Mouse (Mus musculus): ENCODE results near the gene Atp5d. TPM values are rescaled to one million over a fixed set of nuclear protein-coding genes. Genes with fewer than 3 reads are reported as not detected.

Atp5d gene
- polyA plus RNA-seq, 1 experiment from 2014 or later = 433 TPM

- H3K9ac ChIP-seq (replicated peaks; ENCODE audit: low read depth, low read length) = no peak overlapping the region
- 73% methylated on average over 11 of the region's 11 CpGs for WGBS
- no peaks in the 10 kb centered on the region for H3K9me3 ChIP-seq (ENCODE audit: control insufficient read depth, low read length)
These were observed 37.5 kb upstream of the Atp5d start for GRCm38 (mm10) chr10:80100982-80101381.

DNA sequence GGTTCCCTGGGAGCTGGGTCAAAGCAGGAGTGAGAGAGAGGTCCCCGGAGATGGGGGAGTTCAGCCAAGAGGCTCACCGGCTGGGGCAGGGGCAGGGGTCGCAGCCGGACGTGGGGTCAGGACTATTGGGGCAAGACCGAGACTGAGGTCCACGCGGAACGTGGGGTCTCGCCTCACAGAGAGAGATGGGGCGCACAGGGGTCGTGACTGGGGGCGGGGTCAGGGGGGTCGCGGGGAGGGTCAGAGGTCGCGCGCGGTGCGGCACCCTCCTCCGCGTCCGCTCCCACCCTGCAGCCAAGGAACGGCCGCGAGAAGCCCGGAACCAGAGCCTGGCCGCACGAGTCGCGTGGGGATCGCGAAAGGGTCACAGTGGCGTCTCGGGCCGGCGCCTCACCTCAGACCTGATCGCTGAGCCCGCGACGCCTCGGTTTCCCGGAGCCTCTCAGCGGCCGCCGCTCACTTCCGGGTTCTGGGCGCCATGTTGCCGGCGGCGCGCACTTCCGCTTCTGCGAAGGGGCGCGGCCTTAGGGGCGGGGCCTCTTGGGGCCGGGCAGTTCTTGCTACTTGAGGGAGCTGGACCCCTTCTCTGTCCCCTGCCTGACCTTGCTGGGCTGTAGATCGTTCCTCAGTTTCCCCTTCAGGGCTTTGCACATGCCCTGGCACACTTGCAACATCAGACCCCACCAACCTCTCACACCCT, 36.1 kb upstream of the Atp5d start:
- peak; percentile 93 for ATAC-seq
- Histone ChIP-seq H3K27me3 (replicated peaks; ENCODE audit: control insufficient read depth, insufficient read depth, low read length) (no peaks in the 10 kb centered on the region), H3K4me2 (ENCODE audit: low read length) (peak overlapping the region; percentile 93), H3K9ac (replicated peaks; ENCODE audit: low read depth, low read length) (peak overlapping the region; percentile 96), H3K36me3 (ENCODE audit: control insufficient read depth, insufficient read depth) (no peaks in the 10 kb centered on the region), H3K9me3 (ENCODE audit: control insufficient read depth, low read length) (no peaks in the 10 kb centered on the region), H3K4me3 (replicated peaks; ENCODE audit: low read length) (peak overlapping the region; percentile 95), H3K4me1 (replicated peaks; ENCODE audit: control insufficient read depth, insufficient read depth, low read length) (peaks cover 17% of the 10 kb centered on the region), H3K27ac (ENCODE audit: low read length) (peak overlapping the region; percentile 49)
- 0% methylated on average over 45 of the region's 59 CpGs for WGBS

More at GRCm38 (mm10) chr10:80100982-80101381, 37.5 kb upstream of the Atp5d start:
- Histone ChIP-seq H3K27me3 (replicated peaks; ENCODE audit: control insufficient read depth, insufficient read depth, low read length) (no peaks in the 10 kb centered on the region), H3K27ac (ENCODE audit: low read length) (no peak overlapping the region), H3K4me3 (replicated peaks; ENCODE audit: low read length) (no peak overlapping the region), H3K4me1 (replicated peaks; ENCODE audit: control insufficient read depth, insufficient read depth, low read length) (peaks cover 19% of the 10 kb centered on the region), H3K4me2 (ENCODE audit: low read length) (no peak overlapping the region), H3K36me3 (ENCODE audit: control insufficient read depth, insufficient read depth) (no peaks in the 10 kb centered on the region)
- ATAC-seq = no peak

- Histone ChIP-seq H3K27me3 (replicated peaks; ENCODE audit: control insufficient read depth, insufficient read depth, low read length) (no peaks in the 10 kb centered on the region), H3K9ac (replicated peaks; ENCODE audit: low read depth, low read length) (no peak overlapping the region), H3K4me2 (ENCODE audit: low read length) (no peak overlapping the region), H3K36me3 (ENCODE audit: control insufficient read depth, insufficient read depth) (no peaks in the 10 kb centered on the region), H3K4me1 (replicated peaks; ENCODE audit: control insufficient read depth, insufficient read depth, low read length) (peaks cover 13% of the 10 kb centered on the region), H3K27ac (ENCODE audit: low read length) (peak overlapping the region; percentile 49), H3K4me3 (replicated peaks; ENCODE audit: low read length) (no peak overlapping the region), H3K9me3 (ENCODE audit: control insufficient read depth, low read length) (no peaks in the 10 kb centered on the region)
- ATAC-seq = 0 out of 2 replicates have a peak, but pooled peaks have one; percentile 4
- 82% methylated on average over 2 of the region's 2 CpGs for WGBS
These were observed 35.4 kb upstream of the Atp5d start for GRCm38 (mm10) chr10:80103032-80103431.

GRCm38 (mm10) chr10:80104181-80104580, 34.3 kb upstream of the Atp5d start:
- peaks cover 13% of the 10 kb centered on the region for H3K4me1 ChIP-seq (replicated peaks; ENCODE audit: control insufficient read depth, insufficient read depth, low read length)
- WGBS = 82% methylated on average over 3 of the region's 3 CpGs
- H3K4me3 ChIP-seq (replicated peaks; ENCODE audit: low read length) = no peak overlapping the region
- no peak overlapping the region for H3K9ac ChIP-seq (replicated peaks; ENCODE audit: low read depth, low read length)
- no peaks in the 10 kb centered on the region for H3K9me3 ChIP-seq (ENCODE audit: control insufficient read depth, low read length)
- H3K4me2 ChIP-seq (ENCODE audit: low read length) = no peak overlapping the region
- ATAC-seq = no peak
- no peak overlapping the region for H3K27ac ChIP-seq (ENCODE audit: low read length)
- H3K36me3 ChIP-seq (ENCODE audit: control insufficient read depth, insufficient read depth) = no peaks in the 10 kb centered on the region
- H3K27me3 ChIP-seq (replicated peaks; ENCODE audit: control insufficient read depth, insufficient read depth, low read length) = no peaks in the 10 kb centered on the region

GRCm38 (mm10) chr10:80105460-80105859, 33.0 kb upstream of the Atp5d start, which contains the start of gene Sbno2:
Sbno2 (minus strand) TSS chr10:80105571.
- no peak for ATAC-seq
- Histone ChIP-seq H3K4me3 (replicated peaks; ENCODE audit: low read length) (no peak within 1 kb of the TSS), H3K27me3 (replicated peaks; ENCODE audit: control insufficient read depth, insufficient read depth, low read length) (no peaks in the 10 kb centered on the region), H3K9ac (replicated peaks; ENCODE audit: low read depth, low read length) (no peak within 1 kb of the TSS), H3K27ac (ENCODE audit: low read length) (no peak within 1 kb of the TSS), H3K4me1 (replicated peaks; ENCODE audit: control insufficient read depth, insufficient read depth, low read length) (peaks cover 13% of the 10 kb centered on the region), H3K4me2 (ENCODE audit: low read length) (no peak within 1 kb of the TSS), H3K9me3 (ENCODE audit: control insufficient read depth, low read length) (no peaks in the 10 kb centered on the region), H3K36me3 (ENCODE audit: control insufficient read depth, insufficient read depth) (no peaks in the 10 kb centered on the region)
- WGBS = 64% methylated on average over 5 of the region's 5 CpGs

DNA sequence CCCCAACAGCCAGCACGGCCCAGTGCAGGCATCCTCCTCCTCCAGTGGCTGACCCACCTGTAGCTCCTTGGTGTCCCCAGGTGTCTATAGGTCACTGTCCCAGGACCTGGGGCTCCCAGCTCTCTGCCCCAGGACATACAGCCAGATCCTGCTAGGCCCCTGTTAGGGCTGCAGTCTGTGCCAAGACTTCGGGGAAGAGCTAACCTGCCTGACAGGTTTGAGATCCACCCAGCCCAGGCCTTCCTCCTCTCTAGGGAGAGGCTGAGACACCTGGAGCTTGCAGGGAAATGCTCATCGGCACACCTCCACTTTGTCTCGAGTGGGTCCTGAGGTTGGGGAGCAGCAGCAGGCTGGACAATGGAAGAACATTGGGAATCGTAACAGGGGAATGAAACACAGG, 32.5 kb upstream of the Atp5d start:
- Histone ChIP-seq H3K9me3 (ENCODE audit: control insufficient read depth, low read length) (no peaks in the 10 kb centered on the region), H3K9ac (replicated peaks; ENCODE audit: low read depth, low read length) (no peak overlapping the region), H3K4me2 (ENCODE audit: low read length) (no peak overlapping the region), H3K4me1 (replicated peaks; ENCODE audit: control insufficient read depth, insufficient read depth, low read length) (peaks cover 13% of the 10 kb centered on the region), H3K4me3 (replicated peaks; ENCODE audit: low read length) (no peak overlapping the region), H3K36me3 (ENCODE audit: control insufficient read depth, insufficient read depth) (no peaks in the 10 kb centered on the region), H3K27me3 (replicated peaks; ENCODE audit: control insufficient read depth, insufficient read depth, low read length) (no peaks in the 10 kb centered on the region), H3K27ac (ENCODE audit: low read length) (no peak overlapping the region)
- WGBS = 81% methylated on average over 5 of the region's 5 CpGs
- ATAC-seq = no peak

GRCm38 (mm10) chr10:80107678-80108077, 30.8 kb upstream of the Atp5d start:
- Histone ChIP-seq H3K27ac (ENCODE audit: low read length) (no peak overlapping the region), H3K9me3 (ENCODE audit: control insufficient read depth, low read length) (no peaks in the 10 kb centered on the region), H3K9ac (replicated peaks; ENCODE audit: low read depth, low read length) (no peak overlapping the region), H3K4me2 (ENCODE audit: low read length) (no peak overlapping the region), H3K4me1 (replicated peaks; ENCODE audit: control insufficient read depth, insufficient read depth, low read length) (0 out of 2 replicates have a peak, but pooled peaks cover under 1% of the 10 kb centered on the region), H3K36me3 (ENCODE audit: control insufficient read depth, insufficient read depth) (no peaks in the 10 kb centered on the region), H3K4me3 (replicated peaks; ENCODE audit: low read length) (no peak overlapping the region), H3K27me3 (replicated peaks; ENCODE audit: control insufficient read depth, insufficient read depth, low read length) (no peaks in the 10 kb centered on the region)
- ATAC-seq = no peak
- WGBS = 69% methylated on average over 6 of the region's 6 CpGs

DNA sequence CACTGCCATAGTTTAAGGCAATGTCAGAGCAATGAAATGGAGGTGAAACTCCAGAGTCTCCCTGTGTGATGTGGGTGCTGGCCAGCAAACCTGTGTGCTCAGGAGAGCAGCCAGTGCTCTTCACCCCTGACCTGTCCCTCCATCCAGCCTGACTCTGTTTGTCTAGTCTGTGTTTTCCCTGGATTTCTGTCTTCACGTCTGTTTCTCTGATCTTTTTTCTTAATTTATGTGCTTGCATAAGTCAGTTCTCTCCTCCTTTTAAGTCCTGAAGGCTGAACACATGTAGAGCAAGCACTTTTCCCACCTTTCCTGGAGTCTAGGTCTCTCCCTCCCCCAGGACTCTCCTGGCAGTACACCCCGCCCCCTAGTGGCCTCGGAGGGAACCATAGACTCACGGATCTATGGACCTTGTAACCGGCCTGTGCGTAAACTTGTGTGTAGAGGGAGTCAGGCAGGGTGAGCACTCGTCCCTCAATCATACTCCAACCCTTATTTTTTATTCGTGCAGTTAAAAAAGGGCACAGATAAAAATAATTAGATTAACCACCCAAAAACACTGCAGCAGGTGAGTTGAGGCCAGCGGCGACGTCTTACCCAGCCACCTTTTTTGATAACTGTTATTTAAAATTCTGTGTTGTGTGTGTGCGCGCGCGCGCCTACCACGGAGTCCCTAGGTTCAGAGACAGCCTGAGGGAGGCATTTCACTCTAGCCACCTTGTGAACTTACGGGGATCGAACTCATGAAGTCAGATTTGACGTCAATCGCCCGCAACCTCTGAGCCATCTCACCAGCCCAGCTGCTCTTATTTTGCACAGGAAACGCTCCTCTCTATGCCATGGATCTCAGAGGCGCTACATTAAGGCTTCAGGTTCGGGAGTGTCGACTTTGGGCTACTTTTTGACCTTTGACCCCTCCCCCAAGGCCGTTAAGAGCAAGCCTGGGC, 23.8 kb upstream of the Atp5d start:
- peak overlapping the region; percentile 55 for H3K9ac ChIP-seq (replicated peaks; ENCODE audit: low read depth, low read length)
- H3K27me3 ChIP-seq (replicated peaks; ENCODE audit: control insufficient read depth, insufficient read depth, low read length) = no peaks in the 10 kb centered on the region
- peaks cover 34% of the 10 kb centered on the region for H3K4me1 ChIP-seq (replicated peaks; ENCODE audit: control insufficient read depth, insufficient read depth, low read length)
- H3K36me3 ChIP-seq (ENCODE audit: control insufficient read depth, insufficient read depth) = no peaks in the 10 kb centered on the region
- peak overlapping the region; percentile 63 for H3K27ac ChIP-seq (ENCODE audit: low read length)
- H3K9me3 ChIP-seq (ENCODE audit: control insufficient read depth, low read length) = no peaks in the 10 kb centered on the region
- H3K4me2 ChIP-seq (ENCODE audit: low read length) = peak overlapping the region; percentile 60
- WGBS = 2% methylated on average over 27 of the region's 27 CpGs
- 0 out of 2 replicates have a peak, but pooled peaks have one; percentile 21 for ATAC-seq
- H3K4me3 ChIP-seq (replicated peaks; ENCODE audit: low read length) = peak overlapping the region; percentile 92

DNA sequence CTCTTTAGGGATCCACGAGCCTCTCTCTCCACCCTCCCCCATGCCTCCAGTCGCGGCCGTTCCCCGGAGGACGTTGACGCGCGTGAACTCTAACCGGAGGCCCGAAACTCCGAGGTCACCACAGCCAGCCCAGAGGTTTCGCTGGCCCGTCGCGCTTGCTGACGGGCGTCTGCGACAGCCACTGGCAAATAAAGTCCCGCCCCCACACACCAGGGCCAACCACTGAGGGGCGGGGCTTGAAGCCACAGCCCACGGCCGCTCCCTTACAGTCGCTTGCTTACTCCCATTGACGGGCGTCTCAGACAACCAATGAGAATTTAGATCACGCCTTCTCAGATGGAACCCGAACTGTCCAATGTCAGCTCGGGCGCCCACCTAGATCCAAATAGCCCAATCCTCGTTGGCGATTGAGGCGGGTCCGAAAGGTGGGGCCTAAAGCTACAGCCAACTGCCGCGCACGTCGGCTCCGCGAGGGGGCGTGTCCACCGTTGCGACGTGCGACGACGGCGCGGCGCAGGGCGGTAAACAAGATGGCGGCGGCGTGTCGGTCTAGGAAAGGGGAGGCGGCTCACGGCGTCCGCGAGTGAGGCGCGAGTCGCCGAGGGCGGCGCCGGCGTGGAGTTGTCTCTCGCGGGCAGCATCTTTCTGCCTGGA, 23.0 kb upstream of the Atp5d start, which contains the start of gene Stk11:
Stk11 (plus strand) TSS at position 514 of the 654 bp plus-strand sequence.
- peak within 1 kb of the TSS; percentile 92 for H3K4me3 ChIP-seq (replicated peaks; ENCODE audit: low read length)
- no peaks in the 10 kb centered on the region for H3K27me3 ChIP-seq (replicated peaks; ENCODE audit: control insufficient read depth, insufficient read depth, low read length)
- ATAC-seq = peak; percentile 98
- H3K4me1 ChIP-seq (replicated peaks; ENCODE audit: control insufficient read depth, insufficient read depth, low read length) = peaks cover 40% of the 10 kb centered on the region
- H3K9me3 ChIP-seq (ENCODE audit: control insufficient read depth, low read length) = no peaks in the 10 kb centered on the region
- peak within 1 kb of the TSS; percentile 99 for H3K4me2 ChIP-seq (ENCODE audit: low read length)
- under 1% methylated on average over 70 of the region's 70 CpGs for WGBS
- no peaks in the 10 kb centered on the region for H3K36me3 ChIP-seq (ENCODE audit: control insufficient read depth, insufficient read depth)
- H3K27ac ChIP-seq (ENCODE audit: low read length) = peak within 1 kb of the TSS; percentile 73
- H3K9ac ChIP-seq (replicated peaks; ENCODE audit: low read depth, low read length) = peak within 1 kb of the TSS; percentile 84
